ENCODE assay signal across 9 mouse cellular contexts in the genomic region with DNA sequence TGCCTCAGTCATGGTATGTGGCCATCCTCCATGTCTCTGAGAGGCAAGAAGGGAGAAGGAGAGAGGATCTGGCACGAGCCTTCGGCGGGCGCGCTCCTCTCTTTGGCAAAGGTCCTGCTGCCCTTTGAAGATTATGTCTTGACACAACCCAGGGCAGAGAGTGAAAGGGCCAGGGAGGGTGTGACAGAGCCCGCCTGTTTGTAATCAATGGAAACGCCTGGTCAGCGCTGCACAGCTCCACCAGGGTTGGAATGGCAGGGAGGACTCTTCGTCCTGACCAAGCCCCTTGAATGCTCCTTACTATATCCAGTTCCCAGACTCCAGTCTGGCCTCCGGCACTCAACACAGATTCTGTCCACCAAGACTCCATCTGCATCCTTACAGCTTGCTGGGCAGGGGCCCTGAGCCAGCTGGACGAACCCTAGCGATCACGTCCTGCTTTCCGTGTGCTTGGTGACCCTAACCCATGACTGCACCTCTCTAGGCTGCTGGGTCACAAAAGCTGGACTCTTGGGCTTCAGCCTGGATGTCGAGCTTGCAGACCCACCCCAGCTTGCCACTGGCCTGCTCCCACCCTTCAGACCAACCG. TPM values are rescaled to one million over a fixed set of nuclear protein-coding genes. Genes with fewer than 3 reads are reported as not detected.
A peak's percentile ranks its signal among the peaks of the same experiment; 100 is the strongest.
DNase-seq lines count a peak whose midpoint lies in the region; ATAC-seq lines count a peak whose summit lies in the region.
"Had no signal": no experiment of that assay in that cellular context is flagged by ENCODE, and none has a peak within 500 bp of the region (broad histone marks: within the 10 kb centered on the region; RNA-seq: fewer than 3 reads in every experiment).

No protein-coding gene starts in this region.

- DNase-seq in kidney, postnatal 25 days, result no peak
- no peak for DNase-seq in forebrain, embryonic 11.5 days (ENCODE audit: low spot score)
- no peak for DNase-seq in right cerebral cortex, postnatal 4 days
- DNase-seq in right cerebral cortex, postnatal 25 days, result no peak
- DNase-seq in gastrocnemius, postnatal 14 days, result no peak

- H3K27ac ChIP-seq in kidney, embryonic 16.5 days (ENCODE audit: low read length), result peak overlapping the region; percentile 29; the same call in 1 of the 2 replicates
- H3K27ac ChIP-seq in forebrain, embryonic 11.5 days (ENCODE audit: low read depth, low read length), result no peak overlapping the region
- H3K27ac ChIP-seq in intestine, embryonic 15.5 days, result peak overlapping the region; percentile 52
- no peak overlapping the region; the same call in 1 of the 2 replicates for H3K27ac ChIP-seq in neural tube, embryonic 14.5 days (ENCODE audit: low read depth, low read length)

- intact Hi-C loops in gastrocnemius, postnatal 14 days (cut with DNase I; ENCODE audit: low total_unique reads), result no loop called here

- peak overlapping the region; percentile 38 for H3K4me3 ChIP-seq in kidney, embryonic 16.5 days (ENCODE audit: low read length)
- 0 out of 2 replicates have a peak overlapping the region, but pooled peaks have one; percentile 5 for H3K4me3 ChIP-seq in forebrain, embryonic 11.5 days (ENCODE audit: low read depth, low read length)
- peak overlapping the region; percentile 41 for H3K4me3 ChIP-seq in intestine, embryonic 15.5 days (replicated peaks)
- H3K4me3 ChIP-seq in neural tube, embryonic 14.5 days (ENCODE audit: low read depth, low read length), result peak overlapping the region; percentile 3; the same call in 1 of the 2 replicates

- H3K36me3 ChIP-seq in kidney, embryonic 16.5 days (ENCODE audit: insufficient read depth, low read length), result no peaks in the 10 kb centered on the region
- H3K36me3 ChIP-seq in forebrain, embryonic 11.5 days (ENCODE audit: control insufficient read depth, insufficient read depth, low read length), result no peaks in the 10 kb centered on the region
- no peaks in the 10 kb centered on the region for H3K36me3 ChIP-seq in intestine, embryonic 15.5 days
- no peaks in the 10 kb centered on the region for H3K36me3 ChIP-seq in neural tube, embryonic 14.5 days (ENCODE audit: control insufficient read depth, insufficient read depth, low read length)
- H3K36me3 ChIP-seq: G1E had no signal

- ATAC-seq in kidney, embryonic 16.5 days (ENCODE audit: low FRiP score, low TSS enrichment), result no peak
- ATAC-seq in forebrain, embryonic 11.5 days (replicated peaks; ENCODE audit: low FRiP score), result no peak
- ATAC-seq in intestine, embryonic 15.5 days, result peak; percentile 9
- no peak for ATAC-seq in neural tube, embryonic 14.5 days (ENCODE audit: low read depth)

- WGBS in kidney, embryonic 16.5 days, result 31% methylated on average over 16 of the region's 16 CpGs
- WGBS in forebrain, embryonic 11.5 days, result 47% methylated on average over 16 of the region's 16 CpGs
- 30% methylated on average over 16 of the region's 16 CpGs for WGBS in intestine, embryonic 15.5 days
- 53% methylated on average over 16 of the region's 16 CpGs for WGBS in neural tube, embryonic 14.5 days

- H3K4me2 ChIP-seq in kidney, embryonic 16.5 days (replicated peaks; ENCODE audit: low read depth, low read length), result peak overlapping the region; percentile 53
- H3K4me2 ChIP-seq in forebrain, embryonic 11.5 days (ENCODE audit: low read depth, low read length, severe bottlenecking), result peak overlapping the region; percentile 48
- H3K4me2 ChIP-seq in intestine, embryonic 15.5 days (replicated peaks), result peak overlapping the region; percentile 91
- peak overlapping the region; percentile 51; the same call in 1 of the 2 replicates for H3K4me2 ChIP-seq in neural tube, embryonic 14.5 days (ENCODE audit: low read depth, low read length)

- H3K9ac ChIP-seq in kidney, embryonic 16.5 days (replicated peaks; ENCODE audit: low read length), result peak overlapping the region; percentile 42
- H3K9ac ChIP-seq in forebrain, embryonic 11.5 days (ENCODE audit: low read length), result peak overlapping the region; percentile 29; the same call in 1 of the 2 replicates
- 0 out of 2 replicates have a peak overlapping the region, but pooled peaks have one; percentile 43 for H3K9ac ChIP-seq in intestine, embryonic 15.5 days
- H3K9ac ChIP-seq in neural tube, embryonic 14.5 days (replicated peaks; ENCODE audit: low read depth, low read length), result 0 out of 2 replicates have a peak overlapping the region, but pooled peaks have one; percentile 28

- H3K9me3 ChIP-seq in kidney, embryonic 16.5 days (ENCODE audit: low read length), result no peaks in the 10 kb centered on the region
- H3K9me3 ChIP-seq in forebrain, embryonic 11.5 days (ENCODE audit: control insufficient read depth, low read length), result no peaks in the 10 kb centered on the region
- no peaks in the 10 kb centered on the region for H3K9me3 ChIP-seq in intestine, embryonic 15.5 days
- H3K9me3 ChIP-seq in neural tube, embryonic 14.5 days (ENCODE audit: control insufficient read depth, low read length), result no peaks in the 10 kb centered on the region
- H3K9me3 ChIP-seq: G1E had no signal

- no peaks in the 10 kb centered on the region for H3K27me3 ChIP-seq in kidney, embryonic 16.5 days (ENCODE audit: insufficient read depth, low read length)
- H3K27me3 ChIP-seq in forebrain, embryonic 11.5 days (ENCODE audit: control insufficient read depth, insufficient read depth, low read length), result peaks cover 8% of the 10 kb centered on the region
- H3K27me3 ChIP-seq in intestine, embryonic 15.5 days (replicated peaks), result no peaks in the 10 kb centered on the region
- H3K27me3 ChIP-seq in neural tube, embryonic 14.5 days (ENCODE audit: control insufficient read depth, insufficient read depth, low read length), result no peaks in the 10 kb centered on the region

- H3K4me1 ChIP-seq in kidney, embryonic 16.5 days (ENCODE audit: insufficient read depth, low read length), result peaks cover 31% of the 10 kb centered on the region
- peaks cover 18% of the 10 kb centered on the region for H3K4me1 ChIP-seq in forebrain, embryonic 11.5 days (replicated peaks; ENCODE audit: control insufficient read depth, insufficient read depth, low read length)
- peaks cover 48% of the 10 kb centered on the region for H3K4me1 ChIP-seq in intestine, embryonic 15.5 days (replicated peaks)
- peaks cover 19% of the 10 kb centered on the region; the same call in 1 of the 2 replicates for H3K4me1 ChIP-seq in neural tube, embryonic 14.5 days (ENCODE audit: control insufficient read depth, insufficient read depth, low read length)

RNA-seq across cellular contexts. Expression of gene Pgf, which starts 2.4 kb away (rescaled TPM):
- polyA plus RNA-seq in kidney, embryonic 16.5 days (2015; fragmentation: Nextera tagmentation; extraction: Ambion mirVana), result 16.9 and 18.4 TPM in 2 replicates
- polyA plus RNA-seq in forebrain, embryonic 11.5 days (2014; fragmentation: Nextera tagmentation; extraction: Ambion mirVana), result 3.1 and 3.7 TPM in 2 replicates
- 15.6 and 15.8 TPM in 2 replicates for polyA plus RNA-seq in intestine, embryonic 15.5 days (2015; fragmentation: Nextera tagmentation; extraction: Ambion mirVana)
- 7.9 and 8.9 TPM in 2 replicates for polyA plus RNA-seq in neural tube, embryonic 14.5 days (2014; fragmentation: Nextera tagmentation; extraction: Ambion mirVana)
- total RNA-seq in gastrocnemius, postnatal 14 days (2021), result 1 to 10 TPM; 2.2 to 2.3 TPM
- polyA plus RNA-seq: G1E had no signal

RNA-seq across cellular contexts. Expression of gene Rps6kl1, which starts 24.1 kb away (rescaled TPM):
- polyA plus RNA-seq in kidney, embryonic 16.5 days (2015; fragmentation: Nextera tagmentation; extraction: Ambion mirVana), result 0.86 and 1.1 TPM in 2 replicates
- polyA plus RNA-seq in forebrain, embryonic 11.5 days (2014; fragmentation: Nextera tagmentation; extraction: Ambion mirVana), result 1.9 and 2.8 TPM in 2 replicates
- polyA plus RNA-seq in intestine, embryonic 15.5 days (2015; fragmentation: Nextera tagmentation; extraction: Ambion mirVana), result 2.4 and 2.6 TPM in 2 replicates
- 22.1 and 28.3 TPM in 2 replicates for polyA plus RNA-seq in neural tube, embryonic 14.5 days (2014; fragmentation: Nextera tagmentation; extraction: Ambion mirVana)
- total RNA-seq in gastrocnemius, postnatal 14 days (2021), result under 1 TPM; 0.51 to 0.89 TPM

RNA-seq across cellular contexts. Expression of gene Eif2b2, which starts 44.1 kb away (rescaled TPM):
- 108 and 110 TPM in 2 replicates for polyA plus RNA-seq in kidney, embryonic 16.5 days (2015; fragmentation: Nextera tagmentation; extraction: Ambion mirVana)
- 98.9 and 109 TPM in 2 replicates for polyA plus RNA-seq in forebrain, embryonic 11.5 days (2014; fragmentation: Nextera tagmentation; extraction: Ambion mirVana)
- 66.8 and 72.0 TPM in 2 replicates for polyA plus RNA-seq in intestine, embryonic 15.5 days (2015; fragmentation: Nextera tagmentation; extraction: Ambion mirVana)
- 76.8 and 76.9 TPM in 2 replicates for polyA plus RNA-seq in neural tube, embryonic 14.5 days (2014; fragmentation: Nextera tagmentation; extraction: Ambion mirVana)
- total RNA-seq in gastrocnemius, postnatal 14 days (2021), result 10 to 100 TPM; 75.6 to 77.1 TPM

Comparison
In these comparisons a context has a peak if more than half of its experiments do, and no peak if none do; other contexts are left out.
1. H3K27ac ChIP-seq: peak in kidney, embryonic 16.5 days (single experiment) and intestine, embryonic 15.5 days (single experiment); none in forebrain, embryonic 11.5 days (single experiment) and neural tube, embryonic 14.5 days (single experiment).
2. Peak in every context shown above with its lines, with median percentiles within 50 percentile points of each other: H3K4me2 ChIP-seq, H3K4me3 ChIP-seq and H3K9ac ChIP-seq.